In the genomic region with DNA sequence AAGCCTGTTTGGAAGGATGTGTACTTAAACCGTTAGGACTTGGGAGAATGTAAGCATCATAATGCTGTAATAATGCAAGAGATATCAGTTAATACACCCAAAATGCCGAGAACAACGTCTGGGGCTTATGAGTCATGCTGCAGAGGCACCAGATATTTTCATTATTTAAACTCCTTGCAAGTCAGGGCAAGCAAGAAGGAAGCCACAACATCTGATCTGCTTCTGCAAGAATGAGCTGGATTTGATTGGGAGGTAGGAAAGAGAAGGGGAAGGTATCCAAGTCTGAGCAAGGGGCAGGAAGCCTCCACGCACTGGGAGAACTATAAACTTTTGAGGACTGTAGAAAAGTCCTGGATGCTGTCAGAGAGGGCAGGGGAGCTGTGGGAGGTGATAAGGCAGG, we compare ENCODE assay signal across 17 mouse cellular contexts.
DNase-seq lines count a peak whose midpoint lies in the region; ATAC-seq and TF ChIP-seq lines count a peak whose summit lies in the region.
"Had no signal": no experiment of that assay in that cellular context is flagged by ENCODE, and none has a peak within 500 bp of the region (broad histone marks: within the 10 kb centered on the region; RNA-seq: fewer than 3 reads in every experiment).

No protein-coding gene starts in this region.

- DNase-seq in heart, adult 2 months: peak in 1 of 2 experiments; percentile 39
- no peak for DNase-seq in heart, postnatal 4 days
- no peak for DNase-seq in embryonic facial prominence, embryonic 11.5 days (ENCODE audit: low spot score)
- DNase-seq in spleen, postnatal 10 days (ENCODE audit: low spot score in 2 of 2): no peak
- DNase-seq in kidney, adult 11 months: no peak
- DNase-seq in thymus, postnatal 0 days (ENCODE audit: low spot score): no peak
- DNase-seq: cerebellum, adult 18-20 months; forebrain, postnatal 0 days; gastrocnemius, postnatal 25 days; kidney, postnatal 25 days; right cerebral cortex, adult 18-20 months had no signal

- no peaks in the 10 kb centered on the region for H3K27me3 ChIP-seq in heart, adult 2 months (ENCODE audit: control insufficient read depth, insufficient read depth, low read length)
- H3K27me3 ChIP-seq in C2C12 (ENCODE audit: control insufficient read depth, insufficient read depth, insufficient read length): no peaks in the 10 kb centered on the region
- no peaks in the 10 kb centered on the region for H3K27me3 ChIP-seq in embryonic facial prominence, embryonic 11.5 days (ENCODE audit: control insufficient read depth, insufficient read depth, low read length)
- no peaks in the 10 kb centered on the region for H3K27me3 ChIP-seq in limb, embryonic 13.5 days
- H3K27me3 ChIP-seq: lung, embryonic 15.5 days had no signal

- TF ChIP-seq POLR2A in heart, adult 2 months (IDR thresholded peaks at IDR 0.05; ENCODE audit: insufficient read depth, low read depth, low read length): no peak

- no peaks in the 10 kb centered on the region for H3K9me3 ChIP-seq in embryonic facial prominence, embryonic 11.5 days (replicated peaks; ENCODE audit: control insufficient read depth, low read length)
- H3K9me3 ChIP-seq in limb, embryonic 13.5 days: no peaks in the 10 kb centered on the region
- H3K9me3 ChIP-seq: lung, embryonic 15.5 days; megakaryocyte, embryonic 14.5 days had no signal

- TF ChIP-seq EP300 in heart, adult 2 months (IDR thresholded peaks at IDR 0.05; ENCODE audit: insufficient read depth, low read depth, low read length): no peak

- no peak overlapping the region for H3K4me2 ChIP-seq in embryonic facial prominence, embryonic 11.5 days (ENCODE audit: low read depth, low read length)
- H3K4me2 ChIP-seq in limb, embryonic 13.5 days (replicated peaks): 0 out of 2 replicates have a peak overlapping the region, but pooled peaks have one; percentile 7
- H3K4me2 ChIP-seq: lung, embryonic 15.5 days had no signal

- intact Hi-C loops in heart, adult 2 months (cut with DNase I): loop anchor here (5.0 kb wide), 1 partner anchor 51 kb away; no protein-coding TSS in a partner anchor

- peaks cover 43% of the 10 kb centered on the region for H3K4me1 ChIP-seq in heart, adult 2 months (ENCODE audit: control insufficient read depth, insufficient read depth, low read length)
- peaks cover 24% of the 10 kb centered on the region for H3K4me1 ChIP-seq in embryonic facial prominence, embryonic 11.5 days (ENCODE audit: control insufficient read depth, insufficient read depth, low read length)
- peaks cover 62% of the 10 kb centered on the region for H3K4me1 ChIP-seq in limb, embryonic 13.5 days

- 31% methylated on average over 4 of the region's 4 CpGs for WGBS in heart, adult 2 months
- 56% methylated on average over 4 of the region's 4 CpGs for WGBS in embryonic facial prominence, embryonic 11.5 days
- 13% methylated on average over 4 of the region's 4 CpGs for WGBS in limb, embryonic 13.5 days

- H3K4me3 ChIP-seq in heart, adult 2 months: no peak overlapping the region
- H3K4me3 ChIP-seq in C2C12 (ENCODE audit: insufficient read depth, poor library complexity, severe bottlenecking): no peak overlapping the region
- no peak overlapping the region for H3K4me3 ChIP-seq in embryonic facial prominence, embryonic 11.5 days (ENCODE audit: low read depth, low read length)
- H3K4me3 ChIP-seq in limb, embryonic 13.5 days: no peak overlapping the region
- H3K4me3 ChIP-seq: lung, embryonic 15.5 days; megakaryocyte, embryonic 14.5 days had no signal

- no peak overlapping the region for H3ac ChIP-seq in C2C12 (ENCODE audit: control insufficient read depth, insufficient read length, low read depth)

- peak overlapping the region; percentile 76 for H3K27ac ChIP-seq in heart, adult 2 months
- peak overlapping the region; percentile 87; the same call in 1 of the 2 replicates for H3K27ac ChIP-seq in embryonic facial prominence, embryonic 11.5 days (replicated peaks; ENCODE audit: low read depth, low read length)
- H3K27ac ChIP-seq in limb, embryonic 13.5 days: peak overlapping the region; percentile 90
- H3K27ac ChIP-seq: lung, embryonic 15.5 days had no signal

- peaks cover 2% of the 10 kb centered on the region; the same call in 1 of the 2 replicates for H3K36me3 ChIP-seq in heart, adult 2 months (ENCODE audit: control insufficient read depth, insufficient read depth, low read length)
- H3K36me3 ChIP-seq in C2C12 (ENCODE audit: control insufficient read depth, insufficient read depth): no peaks in the 10 kb centered on the region
- no peaks in the 10 kb centered on the region for H3K36me3 ChIP-seq in embryonic facial prominence, embryonic 11.5 days (replicated peaks; ENCODE audit: control insufficient read depth, insufficient read depth, low read depth, low read length)
- H3K36me3 ChIP-seq in limb, embryonic 13.5 days: no peaks in the 10 kb centered on the region
- H3K36me3 ChIP-seq: lung, embryonic 15.5 days had no signal

- no peak for ATAC-seq in embryonic facial prominence, embryonic 11.5 days (replicated peaks; ENCODE audit: insufficient number of reproducible peaks, low FRiP score, low TSS enrichment, low read depth)
- ATAC-seq in limb, embryonic 13.5 days (ENCODE audit: low FRiP score, low read depth): no peak
- ATAC-seq: CD4-positive, CD25-positive, alpha-beta regulatory T cell, adult 4 months; forebrain, postnatal 0 days; inflammation-experienced regulatory T-cells, adult 6 months had no signal

- TF ChIP-seq CTCF in heart, adult 2 months (IDR thresholded peaks at IDR 0.05): no peak
- TF ChIP-seq CTCF in C2C12 (IDR thresholded peaks at IDR 0.05; ENCODE audit: control insufficient read depth, insufficient read depth, insufficient read length): no peak

- H3K79me3 ChIP-seq in C2C12 (ENCODE audit: low read depth): peaks cover 15% of the 10 kb centered on the region

- H3K79me2 ChIP-seq in heart, adult 2 months (replicated peaks; ENCODE audit: control insufficient read depth, insufficient read depth, low read length): no peaks in the 10 kb centered on the region
- H3K79me2 ChIP-seq in C2C12 (ENCODE audit: control insufficient read depth, insufficient read depth): peaks cover 85% of the 10 kb centered on the region

- H3K9ac ChIP-seq in heart, adult 2 months (ENCODE audit: low read depth, low read length): no peak overlapping the region
- no peak overlapping the region for H3K9ac ChIP-seq in embryonic facial prominence, embryonic 11.5 days (replicated peaks; ENCODE audit: low read length)
- no peak overlapping the region for H3K9ac ChIP-seq in limb, embryonic 13.5 days
- H3K9ac ChIP-seq: forebrain, postnatal 0 days; lung, embryonic 15.5 days had no signal

TF ChIP-seq in C2C12, 6 proteins besides CTCF, POLR2A, EP300 and RAD21:
- no peak for TF ChIP-seq MYOG (IDR thresholded peaks at IDR 0.05; ENCODE audit: control insufficient read depth, extremely low read depth, insufficient read length)
- peak; percentile 71 for TF ChIP-seq FOSL1 (IDR thresholded peaks at IDR 0.05; ENCODE audit: insufficient read depth, low read length, poor library complexity, severe bottlenecking)
- no peak for TF ChIP-seq MYOD1 (IDR thresholded peaks at IDR 0.05; ENCODE audit: control insufficient read depth, insufficient read length, low read depth)
- TF ChIP-seq MAX (IDR thresholded peaks at IDR 0.05): no peak
